Mouse (Mus musculus): Measurements from ENCODE around the gene Kcnab3.
A peak's percentile ranks its signal among the peaks of the same experiment; 100 is the strongest.
"Not testable (repeated sequence)": the region's sequence is repeated elsewhere in the genome, so short reads cannot be mapped to it uniquely, and the experiment has no call there.

Gene Kcnab3

GRCm38 (mm10) chr11:69325628-69326407, at the start of gene Kcnab3:
Gene Kcnab3, plus strand, starts transcription at chr11:69326258.
- DNase-seq (ENCODE audit: low read depth, low spot score): peak; percentile 83

- no peak for DNase-seq (ENCODE audit: low read depth, low spot score)
Observed at GRCm38 (mm10) chr11:69277267-69277666, 48.8 kb upstream of the Kcnab3 start.

GRCm38 (mm10) chr11:69291111-69291510, 34.9 kb upstream of the Kcnab3 start:
- DNase-seq (ENCODE audit: low read depth, low spot score): no peak

GRCm38 (mm10) chr11:69295286-69295685, 30.8 kb upstream of the Kcnab3 start:
- no peak for DNase-seq (ENCODE audit: low read depth, low spot score)

- no peak for DNase-seq (ENCODE audit: low read depth, low spot score)
Observed at GRCm38 (mm10) chr11:69297799-69298198, 28.3 kb upstream of the Kcnab3 start.

- DNase-seq (ENCODE audit: low read depth, low spot score): no peak
Observed at GRCm38 (mm10) chr11:69298231-69298630, 27.8 kb upstream of the Kcnab3 start.

GRCm38 (mm10) chr11:69302817-69303216, 23.2 kb upstream of the Kcnab3 start:
- DNase-seq (ENCODE audit: low read depth, low spot score): no peak

- DNase-seq (ENCODE audit: low read depth, low spot score): no peak
Observed at GRCm38 (mm10) chr11:69305291-69305690, 20.8 kb upstream of the Kcnab3 start.

GRCm38 (mm10) chr11:69306039-69306438, 20.0 kb upstream of the Kcnab3 start:
- DNase-seq (ENCODE audit: low read depth, low spot score): no peak

GRCm38 (mm10) chr11:69311266-69311665, 14.8 kb upstream of the Kcnab3 start:
- DNase-seq (ENCODE audit: low read depth, low spot score): no peak

- DNase-seq (ENCODE audit: low read depth, low spot score): no peak
Observed at GRCm38 (mm10) chr11:69316361-69316760, 9.7 kb upstream of the Kcnab3 start.

GRCm38 (mm10) chr11:69318000-69318399, 8.1 kb upstream of the Kcnab3 start:
- not testable (repeated sequence) for DNase-seq (ENCODE audit: low read depth, low spot score)

GRCm38 (mm10) chr11:69321580-69321979, 4.5 kb upstream of the Kcnab3 start:
- DNase-seq (ENCODE audit: low read depth, low spot score): no peak

GRCm38 (mm10) chr11:69322010-69322409, 4.0 kb upstream of the Kcnab3 start:
- no peak for DNase-seq (ENCODE audit: low read depth, low spot score)

GRCm38 (mm10) chr11:69322693-69323471, 3.2 kb upstream of the Kcnab3 start:
- DNase-seq (ENCODE audit: low read depth, low spot score): no peak

- DNase-seq (ENCODE audit: low read depth, low spot score): peak; percentile 97
Observed at GRCm38 (mm10) chr11:69323667-69324111, 2.4 kb upstream of the Kcnab3 start, which contains the start of the genes Cntrob and Trappc1. Gene Cntrob, minus strand, starts transcription at chr11:69323775. Gene Trappc1, plus strand, starts transcription at chr11:69323980.

GRCm38 (mm10) chr11:69324749-69325148, 1.3 kb upstream of the Kcnab3 start:
- DNase-seq (ENCODE audit: low read depth, low spot score): no peak

GRCm38 (mm10) chr11:69326408-69327156, 524 bp downstream of the Kcnab3 start:
- DNase-seq (ENCODE audit: low read depth, low spot score): no peak

GRCm38 (mm10) chr11:69327157-69327442, 1.0 kb downstream of the Kcnab3 start:
- no peak for DNase-seq (ENCODE audit: low read depth, low spot score)

- no peak for DNase-seq (ENCODE audit: low read depth, low spot score)
Observed at GRCm38 (mm10) chr11:69327648-69328047, 1.6 kb downstream of the Kcnab3 start.

- no peak for DNase-seq (ENCODE audit: low read depth, low spot score)
Observed at GRCm38 (mm10) chr11:69328517-69328916, 2.5 kb downstream of the Kcnab3 start.

- DNase-seq (ENCODE audit: low read depth, low spot score): no peak
Observed at GRCm38 (mm10) chr11:69331152-69331551, 5.1 kb downstream of the Kcnab3 start.
